Mouse (Mus musculus): Measurements from ENCODE around the gene Arfrp1.

DNA sequence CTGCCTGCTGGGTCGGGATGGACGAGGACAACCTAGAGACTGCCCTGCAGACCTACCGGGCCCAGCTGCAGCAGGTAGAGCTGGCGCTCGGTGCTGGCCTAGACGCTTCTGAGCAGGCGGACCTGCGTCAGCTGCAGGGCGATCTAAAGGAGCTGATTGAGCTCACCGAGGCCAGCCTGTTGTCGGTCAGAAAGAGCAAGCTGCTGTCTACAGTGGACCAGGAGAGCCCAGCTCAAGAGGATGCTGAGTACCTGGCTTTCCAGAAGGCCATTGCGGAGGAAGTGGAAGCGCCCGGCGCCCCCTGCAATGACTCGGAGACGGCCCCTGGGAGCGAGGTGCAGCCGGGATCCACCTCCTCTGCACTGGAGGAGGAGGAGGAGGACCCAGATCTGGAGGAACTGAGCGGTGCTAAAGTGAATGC is 461 bp upstream of the Arfrp1 start:
- TF ChIP-seq GATA1 (IDR thresholded peaks at IDR 0.05; ENCODE audit: low read length) (no peak), TAL1 (IDR thresholded peaks at IDR 0.05; ENCODE audit: low read length) (no peak)

Data from erythroblast, embryonic 14.5 days (primary cell).